Mouse (Mus musculus): ENCODE measurements around the gene Ackr2. TPM values are rescaled to one million over a fixed set of nuclear protein-coding genes. Genes with fewer than 3 reads are reported as not detected.
A peak's percentile ranks its signal among the peaks of the same experiment; 100 is the strongest.

Ackr2 gene
- polyA plus RNA-seq, 1 experiment from 2014 or later, result 0.89 TPM

DNA sequence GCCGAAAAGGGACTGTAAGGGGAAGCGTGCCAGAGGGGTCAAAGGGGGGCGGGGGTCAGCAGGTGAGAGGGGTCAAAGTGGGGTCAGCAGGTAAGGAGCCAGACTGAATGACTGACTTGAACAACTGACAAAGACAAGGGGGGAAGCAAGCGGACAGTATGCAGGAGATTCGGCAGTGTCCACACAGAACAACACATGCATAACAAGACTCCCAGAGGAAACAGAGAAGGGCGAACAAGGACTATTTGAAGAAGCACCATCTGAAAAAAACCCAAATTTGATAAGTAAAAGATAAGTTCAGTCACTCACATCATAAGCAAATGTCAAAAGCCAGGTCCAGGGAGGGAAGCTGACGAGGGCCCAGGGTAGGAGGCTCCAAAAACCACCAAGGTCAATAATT is 29.6 kb downstream of the Ackr2 start:
- Histone ChIP-seq H3K9me3 (ENCODE audit: control insufficient read depth, low read length) (no peaks in the 10 kb centered on the region), H3K36me3 (ENCODE audit: control insufficient read depth, insufficient read depth, low read length) (no peaks in the 10 kb centered on the region), H3K4me3 (ENCODE audit: low read depth, low read length) (no peak overlapping the region), H3K9ac (ENCODE audit: low read depth, low read length) (no peak overlapping the region), H3K27ac (replicated peaks; ENCODE audit: low read depth, low read length) (no peak overlapping the region), H3K4me2 (ENCODE audit: low read depth, low read length) (no peak overlapping the region), H3K27me3 (replicated peaks; ENCODE audit: control insufficient read depth, insufficient read depth, low read length) (no peaks in the 10 kb centered on the region), H3K4me1 (ENCODE audit: control insufficient read depth, insufficient read depth, low read length) (no peaks in the 10 kb centered on the region)
- DNase-seq (ENCODE audit: low spot score) (no peak), ATAC-seq (ENCODE audit: low read depth) (no peak)
- WGBS, result 76% methylated on average over 7 of the region's 7 CpGs

GRCm38 (mm10) chr9:121928498-121928897 is 30.3 kb downstream of the Ackr2 start:
- H3K27ac ChIP-seq (replicated peaks; ENCODE audit: low read depth, low read length), result no peak overlapping the region
- no peak for DNase-seq (ENCODE audit: low spot score)
- WGBS, result 13% methylated on average over 2 of the region's 2 CpGs

GRCm38 (mm10) chr9:121934856-121935255 is 36.7 kb downstream of the Ackr2 start:
- no peak for DNase-seq (ENCODE audit: low spot score)
- H3K4me1 ChIP-seq (ENCODE audit: control insufficient read depth, insufficient read depth, low read length), result no peaks in the 10 kb centered on the region
- H3K36me3 ChIP-seq (ENCODE audit: control insufficient read depth, insufficient read depth, low read length), result no peaks in the 10 kb centered on the region
- ATAC-seq (ENCODE audit: low read depth), result no peak
- H3K9ac ChIP-seq (ENCODE audit: low read depth, low read length), result no peak overlapping the region
- H3K4me3 ChIP-seq (ENCODE audit: low read depth, low read length), result no peak overlapping the region
- H3K4me2 ChIP-seq (ENCODE audit: low read depth, low read length), result no peak overlapping the region
- H3K27ac ChIP-seq (replicated peaks; ENCODE audit: low read depth, low read length), result no peak overlapping the region
- no peaks in the 10 kb centered on the region for H3K27me3 ChIP-seq (replicated peaks; ENCODE audit: control insufficient read depth, insufficient read depth, low read length)
- H3K9me3 ChIP-seq (ENCODE audit: control insufficient read depth, low read length), result no peaks in the 10 kb centered on the region
- WGBS, result 80% methylated on average over 4 of the region's 4 CpGs

More at GRCm38 (mm10) chr9:121928498-121928897, 30.3 kb downstream of the Ackr2 start:
- Histone ChIP-seq H3K4me3 (ENCODE audit: low read depth, low read length) (no peak overlapping the region), H3K4me1 (ENCODE audit: control insufficient read depth, insufficient read depth, low read length) (no peaks in the 10 kb centered on the region), H3K27me3 (replicated peaks; ENCODE audit: control insufficient read depth, insufficient read depth, low read length) (no peaks in the 10 kb centered on the region), H3K4me2 (ENCODE audit: low read depth, low read length) (no peak overlapping the region), H3K9me3 (ENCODE audit: control insufficient read depth, low read length) (no peaks in the 10 kb centered on the region), H3K36me3 (ENCODE audit: control insufficient read depth, insufficient read depth, low read length) (no peaks in the 10 kb centered on the region), H3K9ac (ENCODE audit: low read depth, low read length) (no peak overlapping the region)
- no peak for ATAC-seq (ENCODE audit: low read depth)

GRCm38 (mm10) chr9:121936952-121937351 is 38.8 kb downstream of the Ackr2 start:
- ATAC-seq (ENCODE audit: low read depth), result peak; percentile 26; the same call in 1 of the 2 replicates
- no peak overlapping the region for H3K4me3 ChIP-seq (ENCODE audit: low read depth, low read length)
- H3K4me2 ChIP-seq (ENCODE audit: low read depth, low read length), result peak overlapping the region; percentile 50

GRCm38 (mm10) chr9:121937451-121937864 is 39.3 kb downstream of the Ackr2 start:
- Histone ChIP-seq H3K27ac (replicated peaks; ENCODE audit: low read depth, low read length) (no peak overlapping the region; the same call in 1 of the 2 replicates), H3K4me2 (ENCODE audit: low read depth, low read length) (peak overlapping the region; percentile 50), H3K36me3 (ENCODE audit: control insufficient read depth, insufficient read depth, low read length) (no peaks in the 10 kb centered on the region), H3K9me3 (ENCODE audit: control insufficient read depth, low read length) (no peaks in the 10 kb centered on the region), H3K4me3 (ENCODE audit: low read depth, low read length) (peak overlapping the region; percentile 44), H3K27me3 (replicated peaks; ENCODE audit: control insufficient read depth, insufficient read depth, low read length) (no peaks in the 10 kb centered on the region), H3K9ac (ENCODE audit: low read depth, low read length) (peak overlapping the region; percentile 67; the same call in 1 of the 2 replicates), H3K4me1 (ENCODE audit: control insufficient read depth, insufficient read depth, low read length) (no peaks in the 10 kb centered on the region)
- peak; percentile 26; the same call in 1 of the 2 replicates for ATAC-seq (ENCODE audit: low read depth)
- no peak for DNase-seq (ENCODE audit: low spot score)
- 58% methylated on average over 6 of the region's 6 CpGs for WGBS

More at GRCm38 (mm10) chr9:121936952-121937351, 38.8 kb downstream of the Ackr2 start:
- Histone ChIP-seq H3K4me1 (ENCODE audit: control insufficient read depth, insufficient read depth, low read length) (no peaks in the 10 kb centered on the region), H3K36me3 (ENCODE audit: control insufficient read depth, insufficient read depth, low read length) (no peaks in the 10 kb centered on the region), H3K9me3 (ENCODE audit: control insufficient read depth, low read length) (no peaks in the 10 kb centered on the region), H3K27me3 (replicated peaks; ENCODE audit: control insufficient read depth, insufficient read depth, low read length) (no peaks in the 10 kb centered on the region), H3K27ac (replicated peaks; ENCODE audit: low read depth, low read length) (no peak overlapping the region), H3K9ac (ENCODE audit: low read depth, low read length) (no peak overlapping the region)
- DNase-seq (ENCODE audit: low spot score), result no peak
- 72% methylated on average over 1 of the region's 1 CpGs for WGBS

DNA sequence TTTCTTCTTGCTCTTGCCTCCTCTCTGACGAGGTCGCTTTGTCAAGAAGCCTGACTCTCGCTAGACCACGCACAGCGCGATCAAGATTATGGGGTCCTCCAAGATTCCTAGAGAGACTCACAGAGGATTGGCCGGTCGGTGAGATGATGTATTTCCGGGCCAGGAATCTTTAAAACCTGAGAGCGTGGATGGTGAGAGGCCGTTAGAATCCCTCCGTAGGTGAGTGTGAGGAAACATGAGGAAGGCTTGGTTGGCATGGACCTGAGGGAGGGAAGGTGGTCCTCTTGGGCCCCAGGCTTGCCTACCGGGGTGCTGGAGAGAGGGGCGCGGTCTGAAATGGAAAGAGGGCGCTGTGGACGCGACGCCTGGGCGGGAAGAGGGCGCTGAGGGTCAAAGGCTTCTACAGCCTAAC is 39.8 kb downstream of the Ackr2 start:
- H3K4me3 ChIP-seq (ENCODE audit: low read depth, low read length), result peak overlapping the region; percentile 44
- WGBS, result 47% methylated on average over 20 of the region's 21 CpGs
- H3K4me2 ChIP-seq (ENCODE audit: low read depth, low read length), result peak overlapping the region; percentile 50
- H3K9ac ChIP-seq (ENCODE audit: low read depth, low read length), result peak overlapping the region; percentile 67
- H3K9me3 ChIP-seq (ENCODE audit: control insufficient read depth, low read length), result no peaks in the 10 kb centered on the region
- peak; percentile 75 for DNase-seq (ENCODE audit: low spot score)
- H3K4me1 ChIP-seq (ENCODE audit: control insufficient read depth, insufficient read depth, low read length), result no peaks in the 10 kb centered on the region
- H3K36me3 ChIP-seq (ENCODE audit: control insufficient read depth, insufficient read depth, low read length), result no peaks in the 10 kb centered on the region; the same call in 1 of the 2 replicates
- no peaks in the 10 kb centered on the region for H3K27me3 ChIP-seq (replicated peaks; ENCODE audit: control insufficient read depth, insufficient read depth, low read length)
- no peak overlapping the region; the same call in 1 of the 2 replicates for H3K27ac ChIP-seq (replicated peaks; ENCODE audit: low read depth, low read length)
- ATAC-seq (ENCODE audit: low read depth), result peak; percentile 81

DNA sequence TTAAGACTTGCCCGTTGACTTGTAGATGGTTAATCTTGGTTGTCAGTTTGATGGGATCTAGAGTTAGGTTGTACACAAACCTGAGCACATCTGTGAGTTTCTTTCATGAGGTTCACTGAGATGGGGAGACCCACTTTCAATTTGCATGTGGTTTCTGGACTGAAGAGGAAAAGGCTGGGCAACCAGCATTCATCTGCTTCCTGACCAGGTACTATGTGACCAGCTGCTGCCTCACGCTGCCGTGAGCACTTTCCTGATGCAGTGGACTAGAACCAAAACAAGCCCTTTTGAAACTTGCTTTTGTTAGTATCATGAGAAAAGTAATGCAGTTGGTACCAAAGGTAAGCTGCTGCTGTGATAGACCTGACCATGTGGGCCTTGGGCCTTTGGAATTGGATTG is 44.9 kb downstream of the Ackr2 start:
- Histone ChIP-seq H3K9ac (ENCODE audit: low read depth, low read length) (no peak overlapping the region), H3K9me3 (ENCODE audit: control insufficient read depth, low read length) (no peaks in the 10 kb centered on the region), H3K27me3 (replicated peaks; ENCODE audit: control insufficient read depth, insufficient read depth, low read length) (no peaks in the 10 kb centered on the region), H3K27ac (replicated peaks; ENCODE audit: low read depth, low read length) (no peak overlapping the region), H3K4me3 (ENCODE audit: low read depth, low read length) (no peak overlapping the region), H3K36me3 (ENCODE audit: control insufficient read depth, insufficient read depth, low read length) (no peaks in the 10 kb centered on the region; the same call in 1 of the 2 replicates), H3K4me1 (ENCODE audit: control insufficient read depth, insufficient read depth, low read length) (no peaks in the 10 kb centered on the region), H3K4me2 (ENCODE audit: low read depth, low read length) (no peak overlapping the region)
- ATAC-seq (ENCODE audit: low read depth), result no peak
- 78% methylated on average over 3 of the region's 3 CpGs for WGBS
- no peak for DNase-seq (ENCODE audit: low spot score)

DNA sequence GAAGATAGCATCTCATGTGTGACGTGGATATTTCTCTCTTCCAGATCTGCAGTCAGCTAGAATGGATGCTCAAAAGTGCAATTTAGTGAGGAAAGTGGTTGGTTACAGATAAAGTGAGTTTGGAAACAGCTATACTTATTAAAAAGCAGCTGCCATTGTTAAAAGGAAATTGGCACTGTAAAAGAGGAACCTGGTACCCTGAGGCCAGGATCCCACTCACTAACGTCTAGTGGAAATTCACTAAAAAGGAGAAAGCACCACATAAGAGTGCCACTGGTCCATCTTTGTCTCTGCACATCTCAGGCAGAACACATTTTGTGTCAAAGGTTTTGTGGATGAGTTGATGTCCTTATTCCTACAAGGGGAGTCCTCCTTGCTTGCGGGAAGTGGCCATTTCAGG is 45.5 kb downstream of the Ackr2 start:
- DNase-seq (ENCODE audit: low spot score) (no peak), ATAC-seq (ENCODE audit: low read depth) (no peak)
- Histone ChIP-seq H3K4me2 (ENCODE audit: low read depth, low read length) (no peak overlapping the region), H3K4me3 (ENCODE audit: low read depth, low read length) (no peak overlapping the region), H3K27ac (replicated peaks; ENCODE audit: low read depth, low read length) (no peak overlapping the region), H3K27me3 (replicated peaks; ENCODE audit: control insufficient read depth, insufficient read depth, low read length) (no peaks in the 10 kb centered on the region), H3K9ac (ENCODE audit: low read depth, low read length) (no peak overlapping the region), H3K4me1 (ENCODE audit: control insufficient read depth, insufficient read depth, low read length) (no peaks in the 10 kb centered on the region), H3K36me3 (ENCODE audit: control insufficient read depth, insufficient read depth, low read length) (no peaks in the 10 kb centered on the region; the same call in 1 of the 2 replicates), H3K9me3 (ENCODE audit: control insufficient read depth, low read length) (no peaks in the 10 kb centered on the region)
- 81% methylated on average over 3 of the region's 3 CpGs for WGBS

DNA sequence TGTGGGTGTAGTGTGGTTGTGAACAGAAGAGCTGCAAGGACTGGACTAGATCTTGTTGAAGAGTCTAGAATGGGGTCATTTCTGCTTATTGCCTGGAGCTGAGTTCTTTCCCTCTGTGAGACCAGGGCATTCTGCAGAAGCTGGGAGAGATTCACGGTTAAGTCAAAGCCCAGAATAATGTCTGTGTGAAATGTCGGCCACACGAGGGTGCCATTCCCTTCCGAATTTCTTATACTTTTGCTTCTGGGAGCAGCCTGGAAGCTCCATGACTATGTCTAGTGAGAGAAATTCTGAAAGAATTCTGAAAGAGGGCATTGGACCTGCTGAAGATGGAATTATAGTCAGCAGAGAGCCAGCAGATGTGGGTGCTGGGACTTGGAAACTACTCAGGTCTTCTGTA is 49.6 kb downstream of the Ackr2 start:
- Histone ChIP-seq H3K9me3 (ENCODE audit: control insufficient read depth, low read length) (no peaks in the 10 kb centered on the region), H3K36me3 (ENCODE audit: control insufficient read depth, insufficient read depth, low read length) (no peaks in the 10 kb centered on the region; the same call in 1 of the 2 replicates), H3K4me1 (ENCODE audit: control insufficient read depth, insufficient read depth, low read length) (peaks cover 13% of the 10 kb centered on the region), H3K27ac (replicated peaks; ENCODE audit: low read depth, low read length) (no peak overlapping the region), H3K9ac (ENCODE audit: low read depth, low read length) (no peak overlapping the region), H3K4me3 (ENCODE audit: low read depth, low read length) (no peak overlapping the region), H3K27me3 (replicated peaks; ENCODE audit: control insufficient read depth, insufficient read depth, low read length) (no peaks in the 10 kb centered on the region), H3K4me2 (ENCODE audit: low read depth, low read length) (no peak overlapping the region)
- DNase-seq (ENCODE audit: low spot score) (peak; percentile 75), ATAC-seq (ENCODE audit: low read depth) (no peak)
- 6% methylated on average over 4 of the region's 4 CpGs for WGBS

Data from embryonic facial prominence, embryonic 14.5 days (tissue).